ENCODE assay signal across 24 mouse cellular contexts in the genomic region with DNA sequence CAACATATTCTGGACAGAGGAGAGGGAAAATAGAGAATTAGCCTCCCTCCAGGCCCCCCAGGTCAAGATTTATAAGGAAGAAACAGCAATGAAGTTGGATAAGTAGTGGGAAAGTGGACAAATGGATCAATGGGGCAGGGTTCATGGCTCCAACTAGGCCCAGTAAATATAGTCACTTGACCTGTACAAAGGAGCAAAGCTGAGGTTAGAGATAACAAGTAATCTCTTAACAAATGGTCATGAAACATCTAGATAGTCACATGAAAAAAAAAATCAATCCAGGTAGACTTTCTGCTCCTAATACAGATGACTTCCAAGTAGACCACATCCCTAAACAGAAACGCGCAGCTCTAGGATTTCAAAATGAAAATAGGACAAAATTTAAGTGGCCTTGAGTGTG.
DNase-seq lines count a peak whose midpoint lies in the region; ATAC-seq and TF ChIP-seq lines count a peak whose summit lies in the region.
"Had no signal": no experiment of that assay in that cellular context is flagged by ENCODE, and none has a peak within 500 bp of the region (broad histone marks: within the 10 kb centered on the region; RNA-seq: fewer than 3 reads in every experiment).

No protein-coding gene starts in this region.

- no peaks in the 10 kb centered on the region for H3K27me3 ChIP-seq in liver, adult 2 months (ENCODE audit: control insufficient read depth, insufficient read depth, low read length)
- H3K27me3 ChIP-seq in liver, embryonic 12.5 days (replicated peaks): no peaks in the 10 kb centered on the region
- no peaks in the 10 kb centered on the region for H3K27me3 ChIP-seq in liver, postnatal 0 days (ENCODE audit: insufficient read depth, low read length)
- H3K27me3 ChIP-seq: CH12.LX; embryonic facial prominence, embryonic 12.5 days; forebrain, embryonic 13.5 days; forebrain, embryonic 15.5 days; Patski had no signal

- intact Hi-C loops in heart, postnatal 36 days (cut with DNase I): no loop called here

- no peaks in the 10 kb centered on the region; the same call in 1 of the 2 replicates for H3K9me3 ChIP-seq in liver, embryonic 12.5 days (replicated peaks)
- peaks cover 2% of the 10 kb centered on the region; the same call in 1 of the 2 replicates for H3K9me3 ChIP-seq in liver, postnatal 0 days (ENCODE audit: low read length)
- H3K9me3 ChIP-seq: embryonic facial prominence, embryonic 10.5 days; embryonic facial prominence, embryonic 12.5 days; forebrain, embryonic 13.5 days; forebrain, embryonic 15.5 days had no signal

- H3K79me2 ChIP-seq in liver, adult 2 months (ENCODE audit: control insufficient read depth, insufficient read depth, low read length): peaks cover 15% of the 10 kb centered on the region; the same call in 1 of the 2 replicates

- no peak overlapping the region for H3K9ac ChIP-seq in liver, adult 2 months (ENCODE audit: low read depth, low read length)
- no peak overlapping the region for H3K9ac ChIP-seq in liver, embryonic 12.5 days
- H3K9ac ChIP-seq in liver, postnatal 0 days (replicated peaks): no peak overlapping the region
- H3K9ac ChIP-seq: embryonic facial prominence, embryonic 12.5 days; forebrain, embryonic 13.5 days; forebrain, embryonic 15.5 days had no signal

- no peak for TF ChIP-seq EP300 in liver, postnatal 0 days (IDR thresholded peaks at IDR 0.05; ENCODE audit: low read depth)

- H3K4me1 ChIP-seq in liver, adult 2 months (ENCODE audit: control insufficient read depth, insufficient read depth, low read length): peaks cover 17% of the 10 kb centered on the region
- no peaks in the 10 kb centered on the region for H3K4me1 ChIP-seq in liver, embryonic 12.5 days
- H3K4me1 ChIP-seq in liver, postnatal 0 days (ENCODE audit: insufficient read depth): no peaks in the 10 kb centered on the region
- H3K4me1 ChIP-seq: embryonic facial prominence, embryonic 10.5 days; embryonic facial prominence, embryonic 12.5 days; forebrain, embryonic 13.5 days; forebrain, embryonic 15.5 days had no signal

- H3K4me3 ChIP-seq in liver, adult 2 months (ENCODE audit: insufficient read depth, low read depth, low read length): no peak overlapping the region
- no peak overlapping the region for H3K4me3 ChIP-seq in liver, embryonic 12.5 days
- H3K4me3 ChIP-seq in liver, postnatal 0 days (ENCODE audit: low read depth, low read length): no peak overlapping the region
- H3K4me3 ChIP-seq: embryonic facial prominence, embryonic 10.5 days; embryonic facial prominence, embryonic 12.5 days; forebrain, embryonic 13.5 days; forebrain, embryonic 15.5 days had no signal

- peak overlapping the region; percentile 53 for H3K27ac ChIP-seq in liver, adult 2 months (replicated peaks; ENCODE audit: insufficient read depth, low read depth, low read length)
- H3K27ac ChIP-seq in liver, embryonic 12.5 days: no peak overlapping the region
- peak overlapping the region; percentile 82 for H3K27ac ChIP-seq in liver, postnatal 0 days (ENCODE audit: low read depth)
- H3K27ac ChIP-seq: embryonic facial prominence, embryonic 10.5 days; embryonic facial prominence, embryonic 12.5 days; forebrain, embryonic 13.5 days; forebrain, embryonic 15.5 days had no signal

- no peak for TF ChIP-seq CTCF in liver, adult 2 months (IDR thresholded peaks at IDR 0.05; ENCODE audit: low read depth, low read length)
- TF ChIP-seq CTCF in liver, postnatal 0 days (IDR thresholded peaks at IDR 0.05; ENCODE audit: low read depth): no peak

- no peak for ATAC-seq in liver, embryonic 12.5 days
- ATAC-seq in liver, postnatal 0 days: no peak
- ATAC-seq: activated CD4-positive, CD25-positive, alpha-beta regulatory T cell, adult 4 months; CD4-positive, CD25-positive, alpha-beta regulatory T cell, adult 4 months; forebrain, embryonic 13.5 days; forebrain, embryonic 15.5 days; Patski had no signal

- WGBS in liver, adult 2 months: 27% methylated on average over 2 of the region's 2 CpGs
- 86% methylated on average over 2 of the region's 2 CpGs for WGBS in liver, embryonic 12.5 days (ENCODE audit: insufficient replicate concordance)
- 70% methylated on average over 2 of the region's 2 CpGs for WGBS in liver, postnatal 0 days (ENCODE audit: insufficient replicate concordance)

- TF ChIP-seq POLR2A in liver, adult 2 months (IDR thresholded peaks at IDR 0.05; ENCODE audit: extremely low read depth, insufficient read depth, low read length): no peak

- 0 out of 2 replicates have a peak, but pooled peaks cover 2% of the 10 kb centered on the region for H3K36me3 ChIP-seq in liver, adult 2 months (ENCODE audit: control insufficient read depth, insufficient read depth, low read length)
- H3K36me3 ChIP-seq in liver, embryonic 12.5 days: no peaks in the 10 kb centered on the region
- H3K36me3 ChIP-seq in liver, postnatal 0 days (replicated peaks; ENCODE audit: insufficient read depth, low read length): no peaks in the 10 kb centered on the region
- H3K36me3 ChIP-seq: embryonic facial prominence, embryonic 10.5 days; embryonic facial prominence, embryonic 12.5 days; forebrain, embryonic 15.5 days; G1E had no signal

- peak; percentile 35 for DNase-seq in heart, adult 11 months
- no peak for DNase-seq in heart, postnatal 36 days
- peak; percentile 93 for DNase-seq in liver, adult 2 months (ENCODE audit: extremely low read depth, low read depth, low spot score)
- DNase-seq in liver, postnatal 0 days: no peak
- DNase-seq in liver: no peak
- DNase-seq: adrenal gland, adult 8-10 months; adrenal gland, postnatal 14 days; adrenal gland, postnatal 36 days; B cell, adult 2 months; cerebellum, adult 11-12 months; cerebellum, adult 2 months; cerebellum, adult 9-10 months; cerebellum, postnatal 10 days; cerebellum, postnatal 25 days had no signal

- H3K4me2 ChIP-seq in liver, embryonic 12.5 days: no peak overlapping the region
- H3K4me2 ChIP-seq in liver, postnatal 0 days (ENCODE audit: low read depth, low read length): no peak overlapping the region
- H3K4me2 ChIP-seq: embryonic facial prominence, embryonic 12.5 days; forebrain, embryonic 13.5 days; forebrain, embryonic 15.5 days had no signal

Comparison
In these comparisons a context has a peak if more than half of its experiments do, and no peak if none do; other contexts are left out.
1. DNase-seq: peak in heart, adult 11 months (single experiment) and liver, adult 2 months (single experiment); none in heart, postnatal 36 days (0 of 2), liver, postnatal 0 days (single experiment) and liver (single experiment).